Mouse (Mus musculus) T-helper 2 cell (primary cell): Measurements from ENCODE around the gene Tln2.

Source experiments
- in situ Hi-C: fragments of 300-600 bp; cut with MboI, MseI; formaldehyde crosslinking; loops from one replicate; pipeline ENCODE4 v1.15.1; 2025; ENCODE audit warnings: high pct_unique_total_duplicates

Tln2 gene

GRCm38 (mm10) chr9:67276446-67276845 lies 283.1 kb downstream of the Tln2 start:
- in situ Hi-C loops: no loop called here

- in situ Hi-C loops: no loop called here
These were observed 285.2 kb downstream of the Tln2 start for GRCm38 (mm10) chr9:67274296-67274695.

GRCm38 (mm10) chr9:67273362-67273761 lies 286.1 kb downstream of the Tln2 start:
- in situ Hi-C loops: no loop called here

GRCm38 (mm10) chr9:67270734-67271133 lies 288.8 kb downstream of the Tln2 start:
- in situ Hi-C loops: no loop called here

- in situ Hi-C loops: no loop called here
These were observed 289.4 kb downstream of the Tln2 start for GRCm38 (mm10) chr9:67270061-67270595.

- in situ Hi-C loops: no loop called here
These were observed 292.1 kb downstream of the Tln2 start for GRCm38 (mm10) chr9:67267276-67267990.

GRCm38 (mm10) chr9:67265513-67265912 lies 294.0 kb downstream of the Tln2 start:
- in situ Hi-C loops: no loop called here

GRCm38 (mm10) chr9:67264896-67265295 lies 294.6 kb downstream of the Tln2 start:
- in situ Hi-C loops: no loop called here

- in situ Hi-C loops: no loop called here
These were observed 298.5 kb downstream of the Tln2 start for GRCm38 (mm10) chr9:67260835-67261599.

- in situ Hi-C loops: no loop called here
These were observed 309.4 kb downstream of the Tln2 start for GRCm38 (mm10) chr9:67250141-67250540.

- in situ Hi-C loops: no loop called here
These were observed 312.0 kb downstream of the Tln2 start for GRCm38 (mm10) chr9:67247365-67247950.

GRCm38 (mm10) chr9:67245265-67245664 lies 314.2 kb downstream of the Tln2 start:
- in situ Hi-C loops: no loop called here

GRCm38 (mm10) chr9:67241683-67242082 lies 317.8 kb downstream of the Tln2 start:
- in situ Hi-C loops: no loop called here

GRCm38 (mm10) chr9:67240456-67240855 lies 319.0 kb downstream of the Tln2 start:
- in situ Hi-C loops: no loop called here

GRCm38 (mm10) chr9:67236987-67237386 lies 322.5 kb downstream of the Tln2 start:
- in situ Hi-C loops: no loop called here

- in situ Hi-C loops: no loop called here
These were observed 323.9 kb downstream of the Tln2 start for GRCm38 (mm10) chr9:67235441-67236217.

- in situ Hi-C loops: no loop called here
These were observed 330.5 kb downstream of the Tln2 start for GRCm38 (mm10) chr9:67229033-67229432.

GRCm38 (mm10) chr9:67220388-67220787 lies 339.1 kb downstream of the Tln2 start:
- in situ Hi-C loops: no loop called here

GRCm38 (mm10) chr9:67218001-67218400 lies 341.5 kb downstream of the Tln2 start:
- in situ Hi-C loops: no loop called here

- in situ Hi-C loops: no loop called here
These were observed 345.1 kb downstream of the Tln2 start for GRCm38 (mm10) chr9:67214191-67214985.

- in situ Hi-C loops: no loop called here
These were observed 346.2 kb downstream of the Tln2 start for GRCm38 (mm10) chr9:67213275-67213674.
